Mouse (Mus musculus) E14TG2a.4 (cell line): ENCODE data around the gene Mapk1ip1.
A peak's percentile ranks its signal among the peaks of the same experiment; 100 is the strongest.

Experiments used
- CTCF ChIP-seq: conservative IDR thresholded peaks from 2 replicates; pipeline ENCODE4 v1.5.1; 2014; ENCODE audit warnings: low read length
- NANOG ChIP-seq: IDR thresholded peaks from 2 replicates; pipeline ENCODE4 v1.6.1; 2014; ENCODE audit warnings: borderline replicate concordance, low read length, mixed read lengths
- POU5F1 ChIP-seq: IDR thresholded peaks from 2 replicates; pipeline ENCODE4 v1.6.1; 2014; ENCODE audit warnings: low read length, borderline replicate concordance

DNA sequence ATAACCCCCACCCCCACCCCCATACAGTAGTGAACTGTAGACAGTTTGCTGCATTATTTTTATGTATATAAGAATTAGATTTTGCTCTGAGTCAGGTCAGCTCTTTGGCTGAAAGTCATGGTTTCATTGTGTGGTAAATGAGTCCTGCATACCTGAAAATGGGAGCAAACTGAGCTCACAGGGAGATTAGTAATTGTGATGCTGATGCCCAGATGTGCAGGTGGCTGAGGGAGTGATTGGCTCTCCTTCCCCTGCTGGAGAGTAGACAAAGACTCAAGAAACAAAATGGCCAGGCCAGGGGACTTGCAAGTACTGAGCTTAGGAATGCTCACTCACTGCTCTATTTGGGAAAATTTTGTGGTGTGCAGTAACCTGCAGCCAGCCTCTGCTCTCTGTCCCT lies 4.0 kb upstream of the Mapk1ip1 start:
- TF ChIP-seq CTCF (no peak), NANOG (peak; percentile 61; the same call in 1 of the 2 replicates), POU5F1 (peak; percentile 87)
